23 mouse cellular contexts compared by ENCODE assay signal in the genomic region with DNA sequence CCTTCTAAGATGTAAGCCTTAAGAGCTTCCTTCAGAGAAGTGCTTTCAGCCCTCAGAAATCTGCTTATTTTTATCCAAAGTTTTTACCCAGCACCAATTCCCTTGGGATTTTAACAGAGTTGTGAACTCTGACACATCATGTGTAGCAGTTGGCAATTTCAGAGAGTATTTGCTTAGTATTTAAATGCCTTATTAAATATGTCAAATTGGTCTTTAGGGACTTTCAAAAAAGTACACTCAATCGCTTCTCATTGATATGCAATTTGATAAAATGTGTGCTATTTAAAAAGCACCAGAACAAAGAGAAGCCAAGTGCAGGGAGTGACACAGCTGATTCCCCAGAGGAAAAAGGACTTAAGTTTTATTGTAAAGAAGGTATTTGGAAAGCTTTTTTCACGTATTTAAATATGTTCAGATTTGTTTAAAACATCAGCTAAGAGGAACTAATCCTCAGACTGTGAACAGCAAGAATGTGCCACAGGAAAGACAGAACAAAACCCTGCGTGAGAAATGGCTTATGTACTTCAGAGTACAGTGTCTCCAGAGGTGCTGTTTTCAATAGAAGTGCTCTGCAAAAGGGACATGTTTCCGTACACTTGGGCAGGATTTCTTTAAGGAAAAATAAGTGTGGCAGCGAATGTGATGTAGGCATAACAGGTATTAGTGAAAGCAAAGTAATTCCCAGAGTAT.
DNase-seq lines count a peak whose midpoint lies in the region; ATAC-seq and TF ChIP-seq lines count a peak whose summit lies in the region.
"Had no signal": no experiment of that assay in that cellular context is flagged by ENCODE, and none has a peak within 500 bp of the region (broad histone marks: within the 10 kb centered on the region; RNA-seq: fewer than 3 reads in every experiment).

No protein-coding gene starts in this region.

- DNase-seq in embryo, embryonic 11 days: peak; percentile 1
- DNase-seq in embryo, embryonic 10 days (ENCODE audit: low spot score): no peak
- no peak for DNase-seq in midbrain, embryonic 11.5 days (ENCODE audit: low spot score, missing footprints)
- DNase-seq in midbrain, postnatal 0 days (ENCODE audit: low spot score): no peak
- peak; percentile 14 for DNase-seq in embryonic facial prominence, embryonic 14.5 days (ENCODE audit: low spot score)
- DNase-seq in right cerebral cortex, postnatal 10 days (ENCODE audit: low spot score in 2 of 2): no peak
- DNase-seq: adrenal gland, postnatal 10 days; cerebellum, adult 11-12 months; cerebellum, adult 9-11 months; gastrocnemius, postnatal 10 days; kidney, adult 9 months; kidney, postnatal 14 days; liver; right cerebral cortex, postnatal 25 days had no signal

- no peaks in the 10 kb centered on the region for H3K36me3 ChIP-seq in midbrain, embryonic 11.5 days (ENCODE audit: control insufficient read depth, insufficient read depth, low read length)
- H3K36me3 ChIP-seq in midbrain, postnatal 0 days (ENCODE audit: insufficient read depth, low read length): no peaks in the 10 kb centered on the region
- no peaks in the 10 kb centered on the region for H3K36me3 ChIP-seq in embryonic facial prominence, embryonic 14.5 days (ENCODE audit: control insufficient read depth, insufficient read depth, low read length)
- H3K36me3 ChIP-seq in midbrain, embryonic 15.5 days (replicated peaks): no peaks in the 10 kb centered on the region
- H3K36me3 ChIP-seq in kidney, embryonic 16.5 days (ENCODE audit: insufficient read depth, low read length): no peaks in the 10 kb centered on the region
- H3K36me3 ChIP-seq: G1E; heart, embryonic 10.5 days; heart, embryonic 15.5 days; lung, embryonic 15.5 days; stomach, embryonic 15.5 days had no signal

- H3K4me3 ChIP-seq in midbrain, embryonic 11.5 days (ENCODE audit: low read depth, low read length): no peak overlapping the region
- no peak overlapping the region for H3K4me3 ChIP-seq in midbrain, postnatal 0 days (ENCODE audit: low read depth, low read length)
- H3K4me3 ChIP-seq in embryonic facial prominence, embryonic 14.5 days (ENCODE audit: low read depth, low read length): no peak overlapping the region
- no peak overlapping the region for H3K4me3 ChIP-seq in midbrain, embryonic 15.5 days
- H3K4me3 ChIP-seq in kidney, embryonic 16.5 days (ENCODE audit: low read length): no peak overlapping the region
- H3K4me3 ChIP-seq: heart, embryonic 10.5 days; heart, embryonic 15.5 days; lung, embryonic 15.5 days; stomach, embryonic 15.5 days had no signal

- no peaks in the 10 kb centered on the region for H3K27me3 ChIP-seq in midbrain, embryonic 11.5 days (ENCODE audit: control insufficient read depth, insufficient read depth, low read length)
- no peaks in the 10 kb centered on the region for H3K27me3 ChIP-seq in midbrain, postnatal 0 days (ENCODE audit: insufficient read depth, low read length)
- no peaks in the 10 kb centered on the region for H3K27me3 ChIP-seq in embryonic facial prominence, embryonic 14.5 days (replicated peaks; ENCODE audit: control insufficient read depth, insufficient read depth, low read length)
- no peaks in the 10 kb centered on the region for H3K27me3 ChIP-seq in midbrain, embryonic 15.5 days (replicated peaks)
- no peaks in the 10 kb centered on the region for H3K27me3 ChIP-seq in kidney, embryonic 16.5 days (ENCODE audit: insufficient read depth, low read length)
- H3K27me3 ChIP-seq: heart, embryonic 15.5 days; lung, embryonic 15.5 days; stomach, embryonic 15.5 days had no signal

- no peaks in the 10 kb centered on the region for H3K4me1 ChIP-seq in midbrain, embryonic 11.5 days (ENCODE audit: control insufficient read depth, insufficient read depth, low read length)
- no peaks in the 10 kb centered on the region for H3K4me1 ChIP-seq in midbrain, postnatal 0 days (ENCODE audit: insufficient read depth, low read length)
- H3K4me1 ChIP-seq in embryonic facial prominence, embryonic 14.5 days (ENCODE audit: control insufficient read depth, insufficient read depth, low read length): no peaks in the 10 kb centered on the region
- H3K4me1 ChIP-seq in midbrain, embryonic 15.5 days: no peaks in the 10 kb centered on the region
- no peaks in the 10 kb centered on the region for H3K4me1 ChIP-seq in kidney, embryonic 16.5 days (ENCODE audit: insufficient read depth, low read length)
- H3K4me1 ChIP-seq: heart, embryonic 10.5 days; heart, embryonic 15.5 days; lung, embryonic 15.5 days; stomach, embryonic 15.5 days had no signal

- no peak overlapping the region for H3K27ac ChIP-seq in midbrain, embryonic 11.5 days (ENCODE audit: low read depth, low read length)
- no peak overlapping the region for H3K27ac ChIP-seq in midbrain, postnatal 0 days (ENCODE audit: low read depth, low read length)
- no peak overlapping the region for H3K27ac ChIP-seq in embryonic facial prominence, embryonic 14.5 days (replicated peaks; ENCODE audit: low read depth, low read length)
- H3K27ac ChIP-seq in midbrain, embryonic 15.5 days: no peak overlapping the region
- no peak overlapping the region for H3K27ac ChIP-seq in kidney, embryonic 16.5 days (ENCODE audit: low read length)
- H3K27ac ChIP-seq: heart, embryonic 10.5 days; heart, embryonic 15.5 days; liver, embryonic 14.5 days; lung, embryonic 15.5 days; stomach, embryonic 15.5 days had no signal

- no peak for TF ChIP-seq CTCF in midbrain, postnatal 0 days (IDR thresholded peaks at IDR 0.05)

- 51% methylated on average over 5 of the region's 5 CpGs for WGBS in midbrain, embryonic 11.5 days
- 20% methylated on average over 5 of the region's 5 CpGs for WGBS in midbrain, postnatal 0 days
- WGBS in embryonic facial prominence, embryonic 14.5 days: 46% methylated on average over 5 of the region's 5 CpGs
- WGBS in midbrain, embryonic 15.5 days: 19% methylated on average over 5 of the region's 5 CpGs
- WGBS in kidney, embryonic 16.5 days: 67% methylated on average over 5 of the region's 5 CpGs

- ATAC-seq in midbrain, embryonic 11.5 days (ENCODE audit: low FRiP score): 0 out of 2 replicates have a peak, but pooled peaks have one; percentile 42
- ATAC-seq in midbrain, postnatal 0 days (ENCODE audit: low FRiP score): no peak
- ATAC-seq in embryonic facial prominence, embryonic 14.5 days (ENCODE audit: low read depth): no peak
- peak; percentile 33 for ATAC-seq in midbrain, embryonic 15.5 days (replicated peaks)
- no peak for ATAC-seq in kidney, embryonic 16.5 days (ENCODE audit: low FRiP score, low TSS enrichment)
- ATAC-seq: intestine, embryonic 16.5 days had no signal

- no peak overlapping the region for H3K4me2 ChIP-seq in midbrain, embryonic 11.5 days
- no peak overlapping the region for H3K4me2 ChIP-seq in midbrain, postnatal 0 days (ENCODE audit: low read depth, low read length, poor library complexity, severe bottlenecking)
- no peak overlapping the region for H3K4me2 ChIP-seq in embryonic facial prominence, embryonic 14.5 days (ENCODE audit: low read depth, low read length)
- H3K4me2 ChIP-seq in midbrain, embryonic 15.5 days: no peak overlapping the region
- no peak overlapping the region for H3K4me2 ChIP-seq in kidney, embryonic 16.5 days (replicated peaks; ENCODE audit: low read depth, low read length)
- H3K4me2 ChIP-seq: heart, embryonic 15.5 days; lung, embryonic 15.5 days; stomach, embryonic 15.5 days had no signal

- H3K9ac ChIP-seq in midbrain, embryonic 11.5 days (ENCODE audit: low read length): no peak overlapping the region
- H3K9ac ChIP-seq in midbrain, postnatal 0 days (replicated peaks; ENCODE audit: low read length, poor library complexity, severe bottlenecking): no peak overlapping the region
- H3K9ac ChIP-seq in embryonic facial prominence, embryonic 14.5 days (ENCODE audit: low read depth, low read length): no peak overlapping the region
- no peak overlapping the region for H3K9ac ChIP-seq in midbrain, embryonic 15.5 days
- no peak overlapping the region for H3K9ac ChIP-seq in kidney, embryonic 16.5 days (replicated peaks; ENCODE audit: low read length)
- H3K9ac ChIP-seq: heart, embryonic 15.5 days; liver, embryonic 14.5 days; lung, embryonic 15.5 days; stomach, embryonic 15.5 days had no signal

- no peaks in the 10 kb centered on the region for H3K9me3 ChIP-seq in midbrain, embryonic 11.5 days (ENCODE audit: control insufficient read depth, low read length)
- H3K9me3 ChIP-seq in midbrain, postnatal 0 days (ENCODE audit: low read length): no peaks in the 10 kb centered on the region
- no peaks in the 10 kb centered on the region for H3K9me3 ChIP-seq in embryonic facial prominence, embryonic 14.5 days (ENCODE audit: control insufficient read depth, low read length)
- H3K9me3 ChIP-seq in midbrain, embryonic 15.5 days: no peaks in the 10 kb centered on the region
- H3K9me3 ChIP-seq in kidney, embryonic 16.5 days (ENCODE audit: low read length): no peaks in the 10 kb centered on the region
- H3K9me3 ChIP-seq: G1E; heart, embryonic 10.5 days; heart, embryonic 15.5 days; lung, embryonic 15.5 days; stomach, embryonic 15.5 days had no signal

Comparison
In these comparisons a context has a peak if more than half of its experiments do, and no peak if none do; other contexts are left out.
1. DNase-seq: peak in embryo, embryonic 11 days (single experiment) and embryonic facial prominence, embryonic 14.5 days (single experiment); none in embryo, embryonic 10 days (single experiment), midbrain, embryonic 11.5 days (single experiment), midbrain, postnatal 0 days (single experiment) and right cerebral cortex, postnatal 10 days (0 of 2).
2. ATAC-seq: peak in midbrain, embryonic 11.5 days (single experiment) and midbrain, embryonic 15.5 days (single experiment); none in midbrain, postnatal 0 days (single experiment), embryonic facial prominence, embryonic 14.5 days (single experiment) and kidney, embryonic 16.5 days (single experiment).